Mouse (Mus musculus) hindbrain, embryonic 15.5 days (tissue): ENCODE measurements around the gene Alox8. TPM values are rescaled to one million over a fixed set of nuclear protein-coding genes. Genes with fewer than 3 reads are reported as not detected.
A peak's percentile ranks its signal among the peaks of the same experiment; 100 is the strongest.

Experiments
- ATAC-seq: fragments of 200-750 bp; cut with Nextera tagmentation; 2 replicates; pipeline ENCODE4 v1.8.0; 2017; ENCODE audit warnings: low read depth, moderate number of reproducible peaks, moderate TSS enrichment; ENCODE audit not compliant: low FRiP score
- H3K27ac ChIP-seq: fragments of 300-500 bp; sonication (generic); replicated peaks from 2 replicates; pipeline ENCODE4 v1.5.1; 2015; ENCODE audit warnings: mild to moderate bottlenecking, inconsistent platforms
- H3K27me3 ChIP-seq: fragments of 300-500 bp; sonication (generic); 2 replicates; pipeline ENCODE4 v1.6.1; 2015; ENCODE audit warnings: control low read depth, inconsistent platforms
- H3K36me3 ChIP-seq: fragments of 300-500 bp; sonication (generic); 2 replicates; pipeline ENCODE4 v1.6.1; 2015; ENCODE audit warnings: control low read depth, inconsistent platforms
- H3K4me1 ChIP-seq: fragments of 300-500 bp; sonication (generic); replicated peaks from 2 replicates; pipeline ENCODE4 v1.6.1; 2015; ENCODE audit warnings: control low read depth, inconsistent platforms
- H3K4me2 ChIP-seq: fragments of 300-500 bp; sonication (generic); 2 replicates; pipeline ENCODE4 v1.6.1; 2015; ENCODE audit warnings: moderate library complexity, mild to moderate bottlenecking, inconsistent platforms
- H3K4me3 ChIP-seq: fragments of 300-500 bp; sonication (generic); 2 replicates; pipeline ENCODE4 v1.5.1; 2015; ENCODE audit warnings: mild to moderate bottlenecking, inconsistent platforms
- H3K9ac ChIP-seq: fragments of 300-500 bp; sonication (generic); 2 replicates; pipeline ENCODE4 v1.6.1; 2015; ENCODE audit warnings: inconsistent platforms
- H3K9me3 ChIP-seq: fragments of 300-500 bp; sonication (generic); 2 replicates; pipeline ENCODE4 v1.6.1; 2016; ENCODE audit warnings: control low read depth, inconsistent platforms
- WGBS: fragments of 180-500 bp; shearing (Covaris S2); methylation state at CpG from one replicate; pipeline ENCODE4 v1.1.7; 2015; 5-methylcytosine and 5-hydroxymethylcytosine counted together
- polyA plus RNA-seq: library from polyadenylated mRNA; unstranded; fragments of >200 nt; fragmentation: Nextera tagmentation; extraction: Ambion mirVana; gene quantifications from 2 replicates; pipeline ENCODE4 v1.2.1, GENCODE M21; 2015

Alox8 gene
- polyA plus RNA-seq, 1 experiment from 2014 or later, result 0.44 TPM

DNA sequence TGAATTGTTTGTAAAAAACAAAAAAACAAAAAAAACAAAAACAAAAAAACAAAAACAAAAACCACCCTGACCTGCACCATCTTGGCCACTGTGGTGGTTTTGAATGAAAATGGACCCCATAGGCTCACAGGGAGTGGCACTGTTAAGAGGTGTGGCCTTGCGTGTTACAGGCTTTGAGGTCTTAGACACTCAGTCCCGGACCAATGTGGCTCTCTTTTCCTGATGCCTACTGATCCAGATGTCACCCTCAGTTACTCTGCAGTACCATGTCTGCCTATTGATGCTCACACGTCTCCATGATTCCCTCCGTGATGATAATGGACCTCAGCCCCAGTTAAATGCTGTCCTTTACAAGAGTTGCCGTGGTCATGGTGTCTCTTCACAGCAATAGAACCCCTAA lies 19.8 kb upstream of the Alox8 start:
- Histone ChIP-seq H3K4me1 (no peaks in the 10 kb centered on the region), H3K36me3 (no peaks in the 10 kb centered on the region), H3K9me3 (no peaks in the 10 kb centered on the region), H3K27me3 (no peaks in the 10 kb centered on the region), H3K4me3 (no peak overlapping the region), H3K27ac (no peak overlapping the region), H3K4me2 (no peak overlapping the region), H3K9ac (no peak overlapping the region)
- no peak for ATAC-seq
- WGBS, result 86% methylated on average over 5 of the region's 5 CpGs

DNA sequence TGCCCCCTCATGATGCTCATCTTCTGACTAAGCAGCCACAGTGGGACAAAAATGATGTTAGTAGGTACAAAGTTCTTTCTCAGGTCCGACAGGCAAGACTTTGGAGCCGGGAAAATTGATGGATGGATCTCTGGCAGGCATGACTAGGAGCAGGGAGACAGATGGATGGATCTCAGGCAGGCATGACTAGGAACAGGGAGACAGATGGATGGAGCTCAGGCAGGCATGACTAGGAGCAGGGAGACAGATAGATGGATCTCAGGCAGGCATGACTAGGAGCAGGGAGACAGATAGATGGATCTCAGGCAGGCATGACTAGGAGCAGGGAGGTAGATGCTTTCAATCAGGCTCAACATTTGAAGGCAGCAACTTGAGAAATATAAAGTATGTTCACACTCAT lies 13.8 kb upstream of the Alox8 start:
- Histone ChIP-seq H3K27me3 (0 out of 2 replicates have a peak, but pooled peaks cover 3% of the 10 kb centered on the region), H3K4me3 (peak overlapping the region; percentile 38), H3K36me3 (no peaks in the 10 kb centered on the region), H3K9me3 (no peaks in the 10 kb centered on the region), H3K4me1 (no peaks in the 10 kb centered on the region), H3K4me2 (peak overlapping the region; percentile 46), H3K27ac (0 out of 2 replicates have a peak overlapping the region, but pooled peaks have one; percentile 42), H3K9ac (peak overlapping the region; percentile 36; the same call in 1 of the 2 replicates)
- peak; percentile 68; the same call in 1 of the 2 replicates for ATAC-seq
- WGBS, result 32% methylated on average over 2 of the region's 2 CpGs

DNA sequence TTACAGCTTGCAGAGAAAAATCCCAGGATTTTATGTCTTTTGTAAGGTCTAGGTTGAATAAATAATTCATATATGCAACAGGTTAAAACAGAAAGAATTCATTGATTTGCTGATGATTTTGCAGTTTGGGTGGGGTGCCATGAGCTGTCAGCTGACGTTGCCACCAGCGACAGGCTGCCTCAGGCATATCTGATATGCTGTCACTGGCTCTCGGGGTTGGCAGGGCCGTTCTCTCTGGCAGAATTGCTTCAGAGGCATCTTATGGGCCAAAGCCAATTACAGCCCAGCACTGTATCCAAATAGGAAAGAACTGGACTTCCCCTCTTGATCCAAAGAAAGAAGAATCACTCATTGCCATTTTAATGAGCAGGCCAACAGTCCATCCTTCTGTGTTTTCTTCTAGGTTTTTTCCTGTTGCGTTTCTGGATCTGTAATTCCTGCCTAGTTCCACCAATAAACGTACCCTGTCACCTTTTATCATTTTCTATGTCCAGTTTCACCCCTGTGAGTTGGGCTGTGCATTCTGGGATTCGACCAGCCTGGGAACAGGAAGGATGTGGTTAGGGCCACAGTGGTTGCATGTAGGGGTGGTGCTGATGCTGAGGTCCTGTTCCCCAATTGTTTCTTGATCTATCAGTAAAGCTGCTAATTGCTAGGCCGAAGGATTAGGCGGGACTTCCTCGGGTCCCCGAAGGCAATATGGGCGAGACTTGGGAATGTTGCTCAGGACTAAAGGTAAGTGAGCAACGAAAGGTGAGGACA lies 5.0 kb upstream of the Alox8 start:
- H3K27me3 ChIP-seq, result peaks cover 12% of the 10 kb centered on the region
- H3K4me2 ChIP-seq, result no peak overlapping the region
- ATAC-seq, result no peak

DNA sequence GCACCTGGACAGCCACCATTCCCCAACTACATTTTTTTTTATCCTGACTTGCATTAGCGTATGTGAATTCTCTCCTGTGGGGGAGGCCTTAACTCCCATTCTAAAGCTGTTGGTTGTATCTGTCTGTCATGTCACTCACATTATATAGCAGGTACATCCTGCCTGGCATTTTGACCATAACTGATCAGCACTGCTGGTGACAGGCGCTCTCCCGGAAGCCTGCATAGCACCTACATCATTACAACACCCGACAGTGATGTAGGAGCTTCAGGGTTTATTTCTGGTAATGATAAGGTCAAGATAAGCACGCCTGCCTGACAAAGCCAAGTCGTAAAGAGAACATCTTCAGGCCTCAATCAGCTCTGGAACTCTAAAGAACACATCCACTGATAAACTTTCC lies 2.6 kb upstream of the Alox8 start:
- Histone ChIP-seq H3K36me3 (no peaks in the 10 kb centered on the region), H3K4me3 (no peak overlapping the region), H3K4me1 (peaks cover 8% of the 10 kb centered on the region), H3K27ac (no peak overlapping the region), H3K9me3 (no peaks in the 10 kb centered on the region), H3K27me3 (peaks cover 23% of the 10 kb centered on the region), H3K4me2 (no peak overlapping the region), H3K9ac (no peak overlapping the region)
- no peak for ATAC-seq
- WGBS, result 78% methylated on average over 6 of the region's 6 CpGs

More for the DNA sequence above, 5.0 kb upstream of the Alox8 start:
- 83% methylated on average over 13 of the region's 13 CpGs for WGBS
- no peak overlapping the region for H3K27ac ChIP-seq
- no peaks in the 10 kb centered on the region for H3K9me3 ChIP-seq
- H3K4me3 ChIP-seq, result no peak overlapping the region
- H3K36me3 ChIP-seq, result no peaks in the 10 kb centered on the region
- H3K9ac ChIP-seq, result no peak overlapping the region
- H3K4me1 ChIP-seq, result no peaks in the 10 kb centered on the region

DNA sequence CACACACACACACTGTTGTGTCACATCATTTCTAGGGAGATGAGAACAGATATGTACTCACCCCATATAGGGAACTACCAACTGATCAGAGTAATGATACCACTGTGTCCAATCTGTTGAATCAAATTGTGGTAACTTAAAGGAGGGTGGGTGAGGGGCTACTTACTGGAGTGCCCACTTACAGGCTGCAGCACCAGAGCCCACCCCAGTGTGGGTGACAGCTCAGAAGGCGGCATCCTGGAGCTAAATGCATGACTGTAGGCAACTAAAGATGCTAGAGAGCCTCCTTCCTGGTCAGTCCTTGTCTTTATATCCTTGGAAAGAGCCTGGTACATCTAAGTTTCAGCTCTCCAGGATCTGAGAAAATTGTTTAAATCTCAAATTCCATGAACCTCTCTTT lies 1.6 kb upstream of the Alox8 start:
- Histone ChIP-seq H3K36me3 (no peaks in the 10 kb centered on the region), H3K4me1 (peaks cover 8% of the 10 kb centered on the region), H3K27me3 (peaks cover 23% of the 10 kb centered on the region), H3K9me3 (no peaks in the 10 kb centered on the region), H3K4me3 (no peak overlapping the region), H3K9ac (no peak overlapping the region), H3K27ac (no peak overlapping the region), H3K4me2 (no peak overlapping the region)
- WGBS, result 86% methylated on average over 1 of the region's 1 CpGs
- no peak for ATAC-seq

DNA sequence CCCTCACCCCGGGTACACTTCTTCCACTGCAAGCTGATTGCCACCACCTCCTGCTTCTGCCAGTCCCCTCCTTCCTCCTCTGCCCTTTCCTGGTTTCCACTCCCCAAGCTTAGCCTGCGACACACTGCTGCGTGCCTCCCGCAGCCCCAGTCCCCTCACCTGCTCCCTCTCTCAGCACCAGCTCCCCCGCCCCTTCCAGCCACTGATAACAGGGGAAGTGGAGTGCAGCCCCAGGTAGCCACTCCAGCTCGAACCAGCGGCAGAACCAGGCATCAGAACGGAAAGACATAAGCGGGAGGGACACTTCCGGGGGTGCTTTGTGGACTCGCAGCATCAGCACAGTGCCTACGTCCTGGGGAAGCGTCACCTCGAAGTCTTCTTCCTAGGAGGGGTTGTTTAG lies 449 bp downstream of the Alox8 start:
- ATAC-seq, result no peak
- H3K4me1 ChIP-seq, result peaks cover 8% of the 10 kb centered on the region
- peak overlapping the region; percentile 28 for H3K4me3 ChIP-seq
- peak overlapping the region; percentile 5; the same call in 1 of the 2 replicates for H3K9ac ChIP-seq
- no peaks in the 10 kb centered on the region for H3K9me3 ChIP-seq
- H3K4me2 ChIP-seq, result peak overlapping the region; percentile 51
- 1% methylated on average over 14 of the region's 14 CpGs for WGBS
- no peaks in the 10 kb centered on the region for H3K36me3 ChIP-seq
- H3K27me3 ChIP-seq, result peaks cover 23% of the 10 kb centered on the region
- no peak overlapping the region for H3K27ac ChIP-seq

DNA sequence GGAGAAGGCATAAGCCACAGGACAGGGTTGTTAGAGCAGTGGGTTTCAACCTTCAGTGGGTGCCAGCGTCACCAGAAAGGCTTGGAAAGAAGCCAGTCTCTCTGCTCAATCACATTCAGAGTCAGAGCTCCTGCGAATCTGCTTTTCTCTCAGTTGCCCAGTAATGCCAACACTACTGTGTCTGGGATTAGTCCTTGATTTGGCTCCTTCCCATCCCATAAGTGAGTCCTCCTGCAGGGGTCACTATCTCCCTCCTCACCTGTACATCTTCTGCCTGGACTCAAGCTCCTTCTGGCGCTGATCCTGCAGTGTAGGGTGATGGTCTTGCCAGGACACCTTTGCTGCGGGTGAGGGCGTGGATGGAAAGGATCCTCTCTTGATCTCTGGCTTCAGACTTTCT lies 877 bp downstream of the Alox8 start:
- no peak for ATAC-seq
- Histone ChIP-seq H3K9me3 (no peaks in the 10 kb centered on the region), H3K4me1 (peaks cover 8% of the 10 kb centered on the region), H3K27me3 (peaks cover 23% of the 10 kb centered on the region), H3K4me2 (peak overlapping the region; percentile 51), H3K27ac (no peak overlapping the region), H3K4me3 (peak overlapping the region; percentile 28), H3K9ac (peak overlapping the region; percentile 5; the same call in 1 of the 2 replicates), H3K36me3 (no peaks in the 10 kb centered on the region)
- WGBS, result 13% methylated on average over 5 of the region's 5 CpGs

DNA sequence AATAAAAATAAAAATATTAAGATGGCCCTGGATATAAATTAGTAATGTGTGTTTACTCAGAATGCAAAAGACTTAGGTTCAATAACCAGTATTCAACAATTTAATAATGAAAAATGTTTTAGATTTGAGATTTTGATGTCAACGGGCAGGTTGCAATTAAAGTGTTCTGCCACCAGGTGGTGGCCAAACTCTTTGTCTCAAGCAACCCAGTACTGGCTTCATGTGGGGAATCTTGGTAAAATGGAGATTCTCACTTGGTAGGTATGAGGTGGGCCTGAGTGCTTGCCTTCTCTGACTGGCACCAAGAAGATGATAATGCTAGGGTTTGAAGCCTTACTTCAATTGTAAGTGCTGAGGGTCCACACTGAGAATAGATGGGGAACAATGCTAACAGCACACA lies 4.8 kb downstream of the Alox8 start:
- H3K27me3 ChIP-seq, result peaks cover 15% of the 10 kb centered on the region
- H3K4me1 ChIP-seq, result peaks cover 8% of the 10 kb centered on the region
- H3K36me3 ChIP-seq, result no peaks in the 10 kb centered on the region
- no peak overlapping the region for H3K4me3 ChIP-seq
- H3K4me2 ChIP-seq, result no peak overlapping the region
- no peaks in the 10 kb centered on the region for H3K9me3 ChIP-seq
- ATAC-seq, result no peak
- no peak overlapping the region for H3K27ac ChIP-seq
- 8% methylated on average over 1 of the region's 1 CpGs for WGBS
- H3K9ac ChIP-seq, result no peak overlapping the region

DNA sequence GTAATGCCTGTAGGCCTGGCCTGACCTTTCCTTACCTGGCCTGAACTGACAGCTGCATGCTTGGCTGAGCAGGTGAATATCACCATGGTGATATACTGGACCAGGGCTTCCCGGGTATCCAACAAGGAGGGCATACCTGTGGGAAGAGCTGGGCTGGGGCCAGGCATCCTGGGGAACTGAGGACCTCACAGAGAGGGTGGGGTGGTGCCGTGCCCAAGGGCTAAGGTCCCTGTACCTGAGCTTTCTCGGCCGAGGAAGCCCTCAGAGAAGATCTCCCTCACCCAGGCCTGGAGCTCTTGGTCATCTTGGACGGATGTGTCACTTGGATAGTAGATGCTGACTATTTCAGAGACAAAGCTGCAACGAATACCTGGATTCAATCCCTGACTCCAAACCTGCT lies 11.7 kb downstream of the Alox8 start:
- no peak for ATAC-seq
- H3K9ac ChIP-seq, result no peak overlapping the region
- 82% methylated on average over 6 of the region's 6 CpGs for WGBS
- H3K27me3 ChIP-seq, result no peaks in the 10 kb centered on the region
- no peak overlapping the region for H3K4me2 ChIP-seq
- H3K4me1 ChIP-seq, result no peaks in the 10 kb centered on the region
- no peak overlapping the region for H3K27ac ChIP-seq
- no peaks in the 10 kb centered on the region for H3K9me3 ChIP-seq
- no peaks in the 10 kb centered on the region for H3K36me3 ChIP-seq
- no peak overlapping the region for H3K4me3 ChIP-seq

DNA sequence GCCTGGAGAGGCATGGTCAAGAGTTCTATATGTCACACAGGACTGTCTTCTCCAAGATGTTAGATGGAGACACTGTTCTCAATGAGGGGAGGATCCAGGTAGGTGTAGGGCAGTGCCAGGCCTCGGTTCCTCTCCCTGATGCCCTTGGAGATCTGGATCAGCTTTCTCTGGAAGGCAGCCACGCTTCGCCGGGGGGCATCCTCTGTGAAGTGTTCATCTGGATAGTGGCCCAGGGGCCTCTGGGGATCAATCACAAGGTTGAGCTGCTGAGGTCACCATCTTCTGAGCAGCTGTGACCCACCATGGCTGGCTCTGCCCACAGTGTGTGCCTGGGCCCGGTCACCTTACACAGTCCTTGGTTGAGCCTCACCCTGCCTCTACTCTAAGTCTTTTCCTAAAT lies 12.6 kb downstream of the Alox8 start:
- no peaks in the 10 kb centered on the region for H3K36me3 ChIP-seq
- no peak for ATAC-seq
- 86% methylated on average over 5 of the region's 5 CpGs for WGBS

DNA sequence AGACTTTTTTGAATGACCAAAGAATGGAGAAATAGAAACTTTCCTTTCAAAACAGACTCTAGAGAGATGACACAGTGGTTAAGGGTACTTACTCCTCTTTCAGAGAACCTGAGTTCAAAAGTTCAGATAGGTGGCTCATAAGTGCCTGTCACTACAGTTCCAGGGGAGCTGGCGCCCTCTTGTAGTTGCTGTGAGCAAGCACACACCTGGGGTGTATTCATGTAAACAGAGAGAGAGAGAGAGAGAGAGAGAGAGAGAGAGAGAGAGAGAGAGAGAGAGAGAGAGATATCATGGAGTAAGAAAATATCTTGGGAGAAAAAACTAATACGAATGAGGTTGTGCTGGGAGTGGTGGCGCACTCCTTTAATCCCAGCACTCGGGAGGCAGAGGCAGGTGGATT lies 17.5 kb downstream of the Alox8 start:
- no peak overlapping the region for H3K9ac ChIP-seq
- H3K4me2 ChIP-seq, result no peak overlapping the region
- H3K9me3 ChIP-seq, result no peaks in the 10 kb centered on the region
- no peak overlapping the region for H3K27ac ChIP-seq
- no peaks in the 10 kb centered on the region for H3K27me3 ChIP-seq
- no peak for ATAC-seq
- H3K4me1 ChIP-seq, result no peaks in the 10 kb centered on the region
- 94% methylated on average over 4 of the region's 4 CpGs for WGBS
- no peak overlapping the region for H3K4me3 ChIP-seq
- H3K36me3 ChIP-seq, result no peaks in the 10 kb centered on the region

More for the DNA sequence above, 12.6 kb downstream of the Alox8 start:
- no peak overlapping the region for H3K9ac ChIP-seq
- no peaks in the 10 kb centered on the region for H3K9me3 ChIP-seq
- H3K27me3 ChIP-seq, result no peaks in the 10 kb centered on the region
- H3K4me3 ChIP-seq, result no peak overlapping the region
- no peak overlapping the region for H3K27ac ChIP-seq
- no peak overlapping the region for H3K4me2 ChIP-seq
- H3K4me1 ChIP-seq, result no peaks in the 10 kb centered on the region

DNA sequence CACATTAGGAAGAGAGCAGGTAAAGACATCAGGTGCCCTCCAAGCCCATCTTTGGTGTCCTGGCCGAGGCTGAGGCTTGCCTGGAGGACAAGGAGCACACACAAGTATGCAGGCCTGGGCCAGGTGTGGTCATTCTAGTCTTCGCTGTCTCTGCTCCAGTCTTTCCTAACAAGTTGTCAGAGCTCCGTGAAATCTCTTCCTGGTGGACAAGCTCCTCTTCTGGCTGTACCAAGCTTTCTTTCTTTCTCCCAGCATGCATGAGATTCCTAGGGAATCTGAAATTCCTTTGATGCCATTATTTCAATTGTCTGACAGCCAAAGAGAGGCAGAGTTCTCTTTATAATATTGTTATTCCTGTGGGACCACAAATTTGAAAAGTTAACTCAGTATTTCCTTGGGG lies 18.1 kb downstream of the Alox8 start:
- Histone ChIP-seq H3K27ac (no peak overlapping the region), H3K36me3 (no peaks in the 10 kb centered on the region), H3K27me3 (no peaks in the 10 kb centered on the region), H3K9me3 (no peaks in the 10 kb centered on the region), H3K4me3 (no peak overlapping the region), H3K4me1 (no peaks in the 10 kb centered on the region), H3K9ac (no peak overlapping the region), H3K4me2 (no peak overlapping the region)
- 53% methylated on average over 3 of the region's 3 CpGs for WGBS
- no peak for ATAC-seq

DNA sequence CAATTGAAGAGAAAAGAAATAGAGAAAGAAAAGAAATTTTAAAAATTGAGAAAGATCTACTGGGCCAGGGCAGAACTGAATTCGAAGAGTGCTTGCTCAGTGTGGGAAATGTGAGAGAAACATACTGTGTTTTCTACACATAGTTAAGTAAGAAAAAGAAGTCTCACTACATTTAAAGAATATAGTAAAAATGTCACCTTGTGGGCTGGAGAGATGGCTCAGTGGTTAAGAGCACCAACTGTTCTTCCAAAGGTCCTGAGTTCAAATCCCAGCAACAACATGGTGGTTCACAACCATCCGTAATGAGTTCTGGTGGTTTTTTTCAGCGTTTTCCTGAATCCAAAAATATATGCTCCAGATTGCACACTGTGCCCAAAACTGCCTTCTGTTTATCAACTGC lies 19.1 kb downstream of the Alox8 start:
- Histone ChIP-seq H3K27ac (no peak overlapping the region), H3K4me1 (no peaks in the 10 kb centered on the region)
- WGBS, result 85% methylated on average over 3 of the region's 3 CpGs

More for the DNA sequence above, 19.1 kb downstream of the Alox8 start:
- no peaks in the 10 kb centered on the region for H3K36me3 ChIP-seq
- no peak for ATAC-seq
- H3K9ac ChIP-seq, result no peak overlapping the region
- no peaks in the 10 kb centered on the region for H3K9me3 ChIP-seq
- no peak overlapping the region for H3K4me3 ChIP-seq
- H3K4me2 ChIP-seq, result no peak overlapping the region
- H3K27me3 ChIP-seq, result no peaks in the 10 kb centered on the region
